Mouse (Mus musculus): ENCODE results near the gene Podxl2. TPM values are rescaled to one million over a fixed set of nuclear protein-coding genes. Genes with fewer than 3 reads are reported as not detected.
A peak's percentile ranks its signal among the peaks of the same experiment; 100 is the strongest.

The Podxl2 gene
- polyA plus RNA-seq, 1 experiment from 2014 or later, result 1.1 TPM

DNA sequence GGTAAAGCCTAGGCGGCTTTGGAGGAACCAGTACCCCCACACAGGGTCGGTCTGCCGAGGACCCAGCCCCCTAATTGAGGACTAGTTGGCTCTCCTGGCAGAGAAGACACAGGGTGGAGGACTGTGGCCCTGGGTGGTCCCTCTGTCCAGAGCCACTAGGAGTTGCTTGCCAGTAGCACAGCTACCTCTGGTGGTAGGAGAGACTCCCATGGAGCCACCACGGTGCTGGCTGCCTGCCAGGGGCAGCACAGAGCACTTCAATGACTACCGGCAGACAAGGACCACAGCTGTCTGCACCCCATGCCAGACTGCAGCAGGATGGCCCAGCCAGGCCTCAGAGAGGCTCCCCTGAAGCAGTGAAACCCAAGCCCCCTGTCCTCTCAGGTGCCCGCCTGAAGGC lies 48.3 kb downstream of the Podxl2 start:
- DNase-seq, result peak; percentile 71
- Histone ChIP-seq H3K27me3 (ENCODE audit: insufficient read depth, low read length) (no peaks in the 10 kb centered on the region), H3K4me2 (ENCODE audit: low read depth, low read length) (no peak overlapping the region), H3K9ac (replicated peaks) (no peak overlapping the region), H3K36me3 (replicated peaks; ENCODE audit: insufficient read depth, low read length) (peaks cover 10% of the 10 kb centered on the region; the same call in 1 of the 2 replicates), H3K27ac (ENCODE audit: low read depth) (no peak overlapping the region), H3K4me1 (ENCODE audit: insufficient read depth) (peaks cover 9% of the 10 kb centered on the region), H3K4me3 (ENCODE audit: low read depth, low read length) (no peak overlapping the region), H3K9me3 (ENCODE audit: low read length) (no peaks in the 10 kb centered on the region)
- TF ChIP-seq EP300 (IDR thresholded peaks at IDR 0.05; ENCODE audit: low read depth) (no peak), CTCF (IDR thresholded peaks at IDR 0.05; ENCODE audit: low read depth) (peak; percentile 69)
- 48% methylated on average over 6 of the region's 6 CpGs for WGBS (ENCODE audit: insufficient replicate concordance)
- ATAC-seq, result peak; percentile 45

DNA sequence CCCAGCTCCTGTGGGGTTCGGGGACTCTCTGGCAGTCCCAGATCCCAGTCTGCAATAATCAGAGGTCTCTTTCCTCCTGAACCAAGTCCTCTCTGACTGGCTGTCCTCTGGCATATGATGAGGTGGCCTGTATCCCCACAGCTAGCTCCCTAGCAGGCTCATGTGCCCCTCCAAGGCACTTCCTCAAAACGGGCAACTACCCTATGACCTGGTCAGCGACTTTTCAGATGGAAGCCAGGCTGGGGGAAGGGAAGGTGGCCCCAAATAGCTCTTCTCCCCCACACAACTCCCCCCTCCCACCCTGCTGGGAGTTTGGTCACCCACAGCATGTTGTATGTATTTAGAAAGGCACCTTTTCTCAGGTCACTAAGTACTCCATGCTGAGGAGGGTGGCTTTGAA lies 48.8 kb downstream of the Podxl2 start:
- no peak for TF ChIP-seq EP300 (IDR thresholded peaks at IDR 0.05; ENCODE audit: low read depth)
- TF ChIP-seq CTCF (IDR thresholded peaks at IDR 0.05; ENCODE audit: low read depth), result no peak
- H3K9ac ChIP-seq (replicated peaks), result no peak overlapping the region
- H3K4me2 ChIP-seq (ENCODE audit: low read depth, low read length), result no peak overlapping the region
- no peaks in the 10 kb centered on the region for H3K9me3 ChIP-seq (ENCODE audit: low read length)
- no peak overlapping the region for H3K27ac ChIP-seq (ENCODE audit: low read depth)
- peaks cover 10% of the 10 kb centered on the region; the same call in 1 of the 2 replicates for H3K36me3 ChIP-seq (replicated peaks; ENCODE audit: insufficient read depth, low read length)
- ATAC-seq (no peak), DNase-seq (no peak)
- 39% methylated on average over 3 of the region's 3 CpGs for WGBS (ENCODE audit: insufficient replicate concordance)
- peaks cover 9% of the 10 kb centered on the region for H3K4me1 ChIP-seq (ENCODE audit: insufficient read depth)
- no peak overlapping the region for H3K4me3 ChIP-seq (ENCODE audit: low read depth, low read length)
- no peaks in the 10 kb centered on the region for H3K27me3 ChIP-seq (ENCODE audit: insufficient read depth, low read length)

DNA sequence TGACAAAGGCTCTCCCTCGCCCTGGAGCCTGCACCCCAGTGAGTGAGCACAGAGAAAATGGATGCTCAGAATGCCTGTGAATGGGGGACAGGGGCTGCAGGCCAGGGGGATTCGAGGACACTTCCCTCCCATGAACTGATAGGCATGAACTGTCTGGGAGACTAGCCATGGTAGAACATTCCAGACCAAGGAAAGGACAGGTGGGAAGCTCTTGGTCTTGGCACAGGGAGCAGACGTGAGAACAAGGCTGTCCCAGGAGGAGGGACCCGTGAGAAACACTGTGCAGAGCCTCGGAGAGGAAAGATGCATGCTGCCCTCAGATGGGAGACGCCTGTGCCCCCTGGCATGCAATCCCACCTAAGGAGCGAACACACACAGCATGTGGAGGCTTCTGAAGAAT lies 50.7 kb downstream of the Podxl2 start:
- Histone ChIP-seq H3K9ac (replicated peaks) (no peak overlapping the region), H3K36me3 (replicated peaks; ENCODE audit: insufficient read depth, low read length) (peaks cover 18% of the 10 kb centered on the region), H3K4me1 (ENCODE audit: insufficient read depth) (peaks cover 14% of the 10 kb centered on the region), H3K27me3 (ENCODE audit: insufficient read depth, low read length) (no peaks in the 10 kb centered on the region), H3K4me3 (ENCODE audit: low read depth, low read length) (no peak overlapping the region), H3K4me2 (ENCODE audit: low read depth, low read length) (no peak overlapping the region), H3K27ac (ENCODE audit: low read depth) (no peak overlapping the region), H3K9me3 (ENCODE audit: low read length) (no peaks in the 10 kb centered on the region)
- ATAC-seq (no peak), DNase-seq (no peak)
- 71% methylated on average over 7 of the region's 7 CpGs for WGBS (ENCODE audit: insufficient replicate concordance)
- TF ChIP-seq CTCF (IDR thresholded peaks at IDR 0.05; ENCODE audit: low read depth), result no peak
- TF ChIP-seq EP300 (IDR thresholded peaks at IDR 0.05; ENCODE audit: low read depth), result no peak

DNA sequence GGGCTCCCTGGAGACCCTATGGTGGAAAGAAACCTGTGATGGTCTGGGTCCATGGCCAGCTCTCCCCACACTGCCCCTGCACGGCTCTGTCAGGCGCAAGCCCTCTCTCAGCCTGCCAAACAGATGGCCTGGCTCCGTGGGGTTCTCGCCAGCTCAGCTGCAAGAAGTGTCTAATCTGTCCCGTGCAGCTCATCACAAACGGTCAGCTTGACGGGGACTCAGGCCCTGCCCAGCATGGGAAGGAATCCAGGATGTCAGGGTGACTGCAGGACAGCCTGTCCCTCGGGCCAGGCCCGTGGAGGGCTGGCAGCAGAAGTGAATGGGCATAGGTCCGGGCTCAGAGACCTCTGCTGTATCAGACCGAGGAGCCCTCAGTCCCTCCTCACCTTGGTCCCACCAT lies 52.9 kb downstream of the Podxl2 start:
- WGBS (ENCODE audit: insufficient replicate concordance), result 81% methylated on average over 11 of the region's 11 CpGs
- Histone ChIP-seq H3K9me3 (ENCODE audit: low read length) (no peaks in the 10 kb centered on the region), H3K4me1 (ENCODE audit: insufficient read depth) (peaks cover 6% of the 10 kb centered on the region), H3K27me3 (ENCODE audit: insufficient read depth, low read length) (no peaks in the 10 kb centered on the region), H3K36me3 (replicated peaks; ENCODE audit: insufficient read depth, low read length) (peaks cover 30% of the 10 kb centered on the region), H3K9ac (replicated peaks) (no peak overlapping the region), H3K27ac (ENCODE audit: low read depth) (no peak overlapping the region), H3K4me3 (ENCODE audit: low read depth, low read length) (no peak overlapping the region), H3K4me2 (ENCODE audit: low read depth, low read length) (no peak overlapping the region)
- DNase-seq, result no peak
- ATAC-seq, result no peak
- TF ChIP-seq CTCF (IDR thresholded peaks at IDR 0.05; ENCODE audit: low read depth), result no peak
- no peak for TF ChIP-seq EP300 (IDR thresholded peaks at IDR 0.05; ENCODE audit: low read depth)

DNA sequence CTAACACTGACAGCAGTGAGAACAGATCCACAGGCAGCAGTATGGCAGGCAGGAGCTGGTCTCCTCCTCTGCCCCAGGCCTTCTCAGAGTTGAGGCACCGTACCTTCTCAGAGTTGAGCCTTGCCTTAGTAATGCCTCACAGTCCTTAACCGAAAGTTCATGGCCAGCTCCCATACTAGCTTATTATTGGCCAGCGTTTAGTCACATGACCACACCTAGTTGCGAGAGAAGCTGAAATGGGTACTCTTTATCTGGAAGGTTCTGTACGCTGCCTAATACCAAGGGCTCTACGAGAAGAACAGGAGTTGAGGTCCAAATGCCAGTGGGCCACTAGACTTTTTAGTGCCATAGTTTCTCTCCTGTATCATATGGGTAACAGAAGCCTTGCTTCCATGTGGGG lies 53.5 kb downstream of the Podxl2 start:
- H3K4me3 ChIP-seq (ENCODE audit: low read depth, low read length), result no peak overlapping the region
- no peak for DNase-seq
- TF ChIP-seq EP300 (IDR thresholded peaks at IDR 0.05; ENCODE audit: low read depth) (no peak), CTCF (IDR thresholded peaks at IDR 0.05; ENCODE audit: low read depth) (no peak)
- H3K27ac ChIP-seq (ENCODE audit: low read depth), result no peak overlapping the region
- H3K36me3 ChIP-seq (replicated peaks; ENCODE audit: insufficient read depth, low read length), result peaks cover 30% of the 10 kb centered on the region
- WGBS (ENCODE audit: insufficient replicate concordance), result 85% methylated on average over 6 of the region's 6 CpGs
- no peaks in the 10 kb centered on the region for H3K9me3 ChIP-seq (ENCODE audit: low read length)
- no peak overlapping the region for H3K9ac ChIP-seq (replicated peaks)
- no peaks in the 10 kb centered on the region for H3K27me3 ChIP-seq (ENCODE audit: insufficient read depth, low read length)
- no peak overlapping the region for H3K4me2 ChIP-seq (ENCODE audit: low read depth, low read length)
- no peak for ATAC-seq
- H3K4me1 ChIP-seq (ENCODE audit: insufficient read depth), result peaks cover 6% of the 10 kb centered on the region; the same call in 1 of the 2 replicates

DNA sequence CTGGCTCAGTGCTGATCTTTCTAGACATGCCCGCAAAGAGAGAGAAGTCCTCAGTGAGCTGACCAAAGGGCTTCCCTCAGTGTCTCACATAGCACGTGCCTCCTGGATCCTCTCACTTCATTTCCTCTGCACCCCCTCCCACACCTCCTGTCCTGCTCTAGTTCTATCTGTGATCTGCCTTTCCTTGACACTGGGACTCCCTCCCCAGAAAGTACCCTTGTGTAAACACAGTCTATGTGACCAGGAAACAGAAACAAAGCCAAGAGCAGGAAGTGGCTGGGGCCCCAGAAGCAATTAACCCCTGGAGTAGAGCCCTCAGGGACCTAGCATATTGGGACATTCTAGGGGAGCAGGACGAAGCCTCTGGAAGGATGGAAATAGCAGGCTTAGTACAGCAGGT lies 54.0 kb downstream of the Podxl2 start:
- H3K36me3 ChIP-seq (replicated peaks; ENCODE audit: insufficient read depth, low read length), result peaks cover 30% of the 10 kb centered on the region
- DNase-seq, result no peak
- peak overlapping the region; percentile 39; the same call in 1 of the 2 replicates for H3K27ac ChIP-seq (ENCODE audit: low read depth)

DNA sequence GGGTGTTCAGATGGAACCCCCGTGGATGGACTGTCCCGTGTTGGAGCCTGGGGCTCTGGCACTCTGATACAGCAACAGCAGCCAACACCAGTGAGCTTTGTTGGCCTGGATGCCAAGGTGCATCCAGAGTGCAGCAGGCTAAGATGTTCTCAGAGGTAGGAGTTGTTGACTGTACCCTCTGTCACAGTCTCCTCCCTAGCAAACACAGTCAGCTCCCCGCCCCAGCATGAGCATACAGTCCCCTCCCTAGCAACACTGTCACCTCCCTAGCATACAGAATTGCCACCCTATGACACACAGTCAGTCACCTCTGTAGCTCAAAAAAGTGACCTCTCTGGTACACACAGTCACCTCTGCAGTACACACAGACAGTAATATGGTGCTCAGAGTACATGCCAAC lies 57.9 kb downstream of the Podxl2 start:
- H3K27ac ChIP-seq (ENCODE audit: low read depth), result no peak overlapping the region
- H3K36me3 ChIP-seq (replicated peaks; ENCODE audit: insufficient read depth, low read length), result peaks cover 21% of the 10 kb centered on the region
- WGBS (ENCODE audit: insufficient replicate concordance), result 89% methylated on average over 3 of the region's 3 CpGs
- ATAC-seq (no peak), DNase-seq (no peak)
- no peak overlapping the region for H3K4me2 ChIP-seq (ENCODE audit: low read depth, low read length)
- no peaks in the 10 kb centered on the region for H3K9me3 ChIP-seq (ENCODE audit: low read length)
- no peaks in the 10 kb centered on the region for H3K27me3 ChIP-seq (ENCODE audit: insufficient read depth, low read length)
- peaks cover 9% of the 10 kb centered on the region; the same call in 1 of the 2 replicates for H3K4me1 ChIP-seq (ENCODE audit: insufficient read depth)
- H3K9ac ChIP-seq (replicated peaks), result no peak overlapping the region
- no peak overlapping the region for H3K4me3 ChIP-seq (ENCODE audit: low read depth, low read length)
- TF ChIP-seq CTCF (IDR thresholded peaks at IDR 0.05; ENCODE audit: low read depth), result no peak
- no peak for TF ChIP-seq EP300 (IDR thresholded peaks at IDR 0.05; ENCODE audit: low read depth)

More for the DNA sequence above, 54.0 kb downstream of the Podxl2 start:
- 33% methylated on average over 3 of the region's 3 CpGs for WGBS (ENCODE audit: insufficient replicate concordance)
- no peak for TF ChIP-seq CTCF (IDR thresholded peaks at IDR 0.05; ENCODE audit: low read depth)
- TF ChIP-seq EP300 (IDR thresholded peaks at IDR 0.05; ENCODE audit: low read depth), result no peak
- peak; percentile 38 for ATAC-seq
- Histone ChIP-seq H3K4me1 (ENCODE audit: insufficient read depth) (peaks cover 6% of the 10 kb centered on the region; the same call in 1 of the 2 replicates), H3K4me2 (ENCODE audit: low read depth, low read length) (no peak overlapping the region), H3K4me3 (ENCODE audit: low read depth, low read length) (no peak overlapping the region), H3K9me3 (ENCODE audit: low read length) (no peaks in the 10 kb centered on the region), H3K27me3 (ENCODE audit: insufficient read depth, low read length) (no peaks in the 10 kb centered on the region), H3K9ac (replicated peaks) (no peak overlapping the region)

Measured in liver, postnatal 0 days (tissue).